Mouse (Mus musculus): ENCODE results near the gene Zfyve19. TPM values are rescaled to one million over a fixed set of nuclear protein-coding genes. Genes with fewer than 3 reads are reported as not detected.

Gene Zfyve19
- polyA plus RNA-seq, 1 experiment from 2014 or later, result 46.5 TPM

DNA sequence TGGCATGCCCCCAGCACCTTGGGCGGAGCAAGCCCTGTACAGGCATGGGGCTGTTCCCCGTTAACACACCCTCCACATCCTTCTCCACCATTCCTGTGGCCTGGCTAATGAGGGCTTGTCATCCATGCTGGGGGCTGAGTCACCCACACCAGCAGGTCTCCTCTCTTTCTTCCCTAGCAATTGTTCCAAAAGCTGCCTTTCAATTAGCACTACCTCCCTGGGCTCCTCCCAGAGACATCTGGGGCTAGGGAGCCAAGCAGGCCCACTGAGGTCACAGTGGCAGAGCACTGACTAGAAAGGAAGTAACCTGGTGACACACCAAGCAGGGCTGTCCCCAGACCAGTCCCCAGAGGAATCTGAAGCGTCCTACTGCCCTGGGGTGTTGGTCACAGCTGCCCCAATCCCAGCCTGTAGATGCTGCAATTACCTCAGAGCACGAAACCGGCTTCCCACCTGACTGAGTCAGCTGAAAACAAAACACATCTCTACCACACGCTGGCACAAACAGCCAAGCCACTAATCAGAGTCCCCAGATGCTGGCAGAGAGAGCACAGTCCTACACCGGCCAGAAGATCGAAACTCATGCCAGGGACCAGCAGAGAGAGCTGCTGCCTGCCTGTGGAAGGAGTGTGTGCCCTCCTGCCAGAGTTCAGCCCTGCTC lies 34.3 kb upstream of the Zfyve19 start, which contains the start of gene Gm14137:
Gm14137 (plus strand) TSS at position 519 of the 661 bp plus-strand sequence.
- Histone ChIP-seq H3K36me3 (peaks cover 16% of the 10 kb centered on the region), H3K27me3 (replicated peaks) (no peaks in the 10 kb centered on the region), H3K9ac (peak within 1 kb of the TSS; percentile 38; the same call in 1 of the 2 replicates), H3K4me1 (peaks cover 32% of the 10 kb centered on the region), H3K27ac (0 out of 2 replicates have a peak within 1 kb of the TSS, but pooled peaks have one; percentile 18), H3K4me3 (no peak within 1 kb of the TSS), H3K9me3 (no peaks in the 10 kb centered on the region), H3K4me2 (replicated peaks) (peak within 1 kb of the TSS; percentile 34)
- ATAC-seq (ENCODE audit: low FRiP score, low read depth), result 0 out of 2 replicates have a peak, but pooled peaks have one; percentile 11
- 38% methylated on average over 8 of the region's 8 CpGs for WGBS

- H3K9ac ChIP-seq, result 0 out of 2 replicates have a peak overlapping the region, but pooled peaks have one; percentile 17
Measured at GRCm38 (mm10) chr2:119174866-119175265, 33.6 kb upstream of the Zfyve19 start.

DNA sequence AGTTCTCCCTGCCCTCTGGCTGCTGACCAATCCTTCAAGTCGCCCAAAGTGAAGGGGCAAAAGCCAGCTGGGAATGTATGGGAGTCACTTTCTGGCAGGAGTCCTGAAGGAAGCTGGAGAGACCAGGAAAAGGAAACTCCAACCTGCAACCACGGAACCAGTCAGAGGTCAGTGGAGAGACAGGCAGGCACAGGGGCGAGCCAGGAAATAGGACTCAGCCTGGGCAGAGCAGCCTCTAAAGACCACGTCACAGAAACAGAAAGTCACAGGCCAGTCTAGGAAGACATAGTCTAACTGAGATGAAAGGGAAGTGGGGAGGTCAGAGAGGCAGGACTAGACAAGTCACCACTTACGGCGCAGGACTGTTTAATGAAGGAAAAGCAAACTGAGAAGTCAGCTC lies 32.8 kb upstream of the Zfyve19 start:
- Histone ChIP-seq H3K9me3 (no peaks in the 10 kb centered on the region), H3K4me1 (peaks cover 32% of the 10 kb centered on the region), H3K36me3 (peaks cover 31% of the 10 kb centered on the region), H3K4me2 (replicated peaks) (no peak overlapping the region), H3K27me3 (replicated peaks) (no peaks in the 10 kb centered on the region), H3K27ac (no peak overlapping the region), H3K4me3 (no peak overlapping the region), H3K9ac (no peak overlapping the region)
- ATAC-seq (ENCODE audit: low FRiP score, low read depth), result no peak
- WGBS, result 77% methylated on average over 6 of the region's 6 CpGs

More at GRCm38 (mm10) chr2:119174866-119175265, 33.6 kb upstream of the Zfyve19 start:
- H3K4me2 ChIP-seq (replicated peaks), result no peak overlapping the region
- peaks cover 32% of the 10 kb centered on the region for H3K4me1 ChIP-seq
- H3K36me3 ChIP-seq, result peaks cover 24% of the 10 kb centered on the region
- 66% methylated on average over 14 of the region's 14 CpGs for WGBS
- no peaks in the 10 kb centered on the region for H3K9me3 ChIP-seq
- ATAC-seq (ENCODE audit: low FRiP score, low read depth), result no peak
- no peaks in the 10 kb centered on the region for H3K27me3 ChIP-seq (replicated peaks)
- H3K27ac ChIP-seq, result no peak overlapping the region
- no peak overlapping the region for H3K4me3 ChIP-seq

DNA sequence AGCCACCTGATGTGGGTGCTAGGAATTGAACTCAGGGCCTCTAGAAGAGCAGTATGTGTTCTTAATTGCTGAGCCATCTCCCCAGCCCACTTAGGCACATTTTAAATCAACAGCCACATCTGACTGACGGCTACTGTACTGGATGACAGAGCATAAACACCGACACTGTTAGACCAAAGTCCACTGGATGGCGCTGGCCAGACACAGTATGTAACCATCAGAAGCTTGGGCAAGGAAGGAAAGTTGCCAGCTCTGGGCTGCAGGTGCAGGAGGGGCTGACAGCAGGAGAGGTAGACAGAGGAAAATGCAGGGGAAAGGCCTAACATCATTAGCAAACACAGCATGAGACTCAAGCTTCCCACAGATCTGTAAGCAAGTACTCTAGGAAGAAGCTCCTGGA lies 31.7 kb upstream of the Zfyve19 start:
- 55% methylated on average over 3 of the region's 3 CpGs for WGBS
- no peak overlapping the region for H3K4me2 ChIP-seq (replicated peaks)
- no peak overlapping the region for H3K4me3 ChIP-seq
- H3K36me3 ChIP-seq, result peaks cover 36% of the 10 kb centered on the region
- H3K4me1 ChIP-seq, result peaks cover 30% of the 10 kb centered on the region
- no peak overlapping the region for H3K9ac ChIP-seq
- no peak overlapping the region for H3K27ac ChIP-seq
- no peaks in the 10 kb centered on the region for H3K9me3 ChIP-seq
- H3K27me3 ChIP-seq (replicated peaks), result no peaks in the 10 kb centered on the region
- no peak for ATAC-seq (ENCODE audit: low FRiP score, low read depth)

GRCm38 (mm10) chr2:119177384-119177939 lies 31.0 kb upstream of the Zfyve19 start:
- H3K36me3 ChIP-seq, result peaks cover 34% of the 10 kb centered on the region
- no peak for ATAC-seq (ENCODE audit: low FRiP score, low read depth)

DNA sequence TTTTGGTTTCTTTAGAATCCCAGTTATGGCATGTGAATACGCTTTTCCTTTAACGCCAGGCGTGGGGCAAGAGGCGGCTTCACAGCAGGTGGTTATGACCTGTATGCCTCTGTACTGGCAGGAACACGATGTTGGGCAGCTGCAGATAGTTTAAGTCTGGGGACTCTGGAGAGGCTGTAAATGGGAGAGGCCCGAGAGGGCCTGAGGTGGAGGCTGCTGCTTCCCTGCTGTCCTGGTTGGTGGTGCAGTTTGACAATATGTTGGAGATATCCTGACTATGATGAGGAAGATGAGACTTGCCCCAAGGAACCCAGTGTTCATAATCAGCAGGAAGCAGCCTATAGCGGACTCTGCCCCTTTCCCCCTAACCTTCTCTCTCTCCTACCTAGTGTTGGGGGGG lies 25.5 kb upstream of the Zfyve19 start:
- Histone ChIP-seq H3K4me2 (replicated peaks) (no peak overlapping the region), H3K9me3 (no peaks in the 10 kb centered on the region), H3K36me3 (peaks cover 55% of the 10 kb centered on the region), H3K9ac (no peak overlapping the region), H3K4me3 (no peak overlapping the region), H3K4me1 (no peaks in the 10 kb centered on the region), H3K27me3 (replicated peaks) (no peaks in the 10 kb centered on the region), H3K27ac (no peak overlapping the region)
- no peak for ATAC-seq (ENCODE audit: low FRiP score, low read depth)
- 73% methylated on average over 7 of the region's 7 CpGs for WGBS

More at GRCm38 (mm10) chr2:119177384-119177939, 31.0 kb upstream of the Zfyve19 start:
- Histone ChIP-seq H3K27ac (no peak overlapping the region), H3K4me3 (no peak overlapping the region), H3K4me2 (replicated peaks) (no peak overlapping the region), H3K4me1 (peaks cover 23% of the 10 kb centered on the region), H3K9ac (no peak overlapping the region), H3K9me3 (no peaks in the 10 kb centered on the region), H3K27me3 (replicated peaks) (no peaks in the 10 kb centered on the region)
- 90% methylated on average over 5 of the region's 5 CpGs for WGBS

GRCm38 (mm10) chr2:119189029-119189710 lies 19.2 kb upstream of the Zfyve19 start:
- Histone ChIP-seq H3K9ac (no peak overlapping the region), H3K27me3 (replicated peaks) (no peaks in the 10 kb centered on the region), H3K36me3 (peaks cover 10% of the 10 kb centered on the region), H3K27ac (no peak overlapping the region), H3K4me3 (0 out of 2 replicates have a peak overlapping the region, but pooled peaks have one; percentile 9), H3K9me3 (no peaks in the 10 kb centered on the region), H3K4me2 (replicated peaks) (peak overlapping the region; percentile 62), H3K4me1 (peaks cover 4% of the 10 kb centered on the region; the same call in 1 of the 2 replicates)
- 7% methylated on average over 15 of the region's 15 CpGs for WGBS
- peak; percentile 86 for ATAC-seq (ENCODE audit: low FRiP score, low read depth)

GRCm38 (mm10) chr2:119190969-119191368 lies 17.4 kb upstream of the Zfyve19 start:
- no peaks in the 10 kb centered on the region for H3K9me3 ChIP-seq
- H3K27me3 ChIP-seq (replicated peaks), result no peaks in the 10 kb centered on the region
- H3K36me3 ChIP-seq, result no peaks in the 10 kb centered on the region
- 89% methylated on average over 5 of the region's 5 CpGs for WGBS
- no peak for ATAC-seq (ENCODE audit: low FRiP score, low read depth)
- no peak overlapping the region for H3K27ac ChIP-seq
- no peak overlapping the region for H3K4me3 ChIP-seq
- no peak overlapping the region for H3K9ac ChIP-seq
- peaks cover 4% of the 10 kb centered on the region; the same call in 1 of the 2 replicates for H3K4me1 ChIP-seq
- no peak overlapping the region for H3K4me2 ChIP-seq (replicated peaks)

- H3K4me1 ChIP-seq, result peaks cover 3% of the 10 kb centered on the region; the same call in 1 of the 2 replicates
- H3K27me3 ChIP-seq (replicated peaks), result no peaks in the 10 kb centered on the region
- H3K36me3 ChIP-seq, result no peaks in the 10 kb centered on the region
- H3K9me3 ChIP-seq, result no peaks in the 10 kb centered on the region
- no peak overlapping the region for H3K4me2 ChIP-seq (replicated peaks)
- no peak for ATAC-seq (ENCODE audit: low FRiP score, low read depth)
- 92% methylated on average over 5 of the region's 5 CpGs for WGBS
- no peak overlapping the region for H3K4me3 ChIP-seq
- no peak overlapping the region for H3K9ac ChIP-seq
- no peak overlapping the region for H3K27ac ChIP-seq
Measured at GRCm38 (mm10) chr2:119194140-119194539, 14.3 kb upstream of the Zfyve19 start.

- Histone ChIP-seq H3K4me2 (replicated peaks) (no peak overlapping the region), H3K27ac (no peak overlapping the region), H3K4me3 (no peak overlapping the region), H3K27me3 (replicated peaks) (no peaks in the 10 kb centered on the region), H3K4me1 (no peaks in the 10 kb centered on the region), H3K36me3 (no peaks in the 10 kb centered on the region), H3K9me3 (no peaks in the 10 kb centered on the region), H3K9ac (no peak overlapping the region)
- no peak for ATAC-seq (ENCODE audit: low FRiP score, low read depth)
- WGBS, result 38% methylated on average over 4 of the region's 4 CpGs
Measured at GRCm38 (mm10) chr2:119196316-119197108, 11.9 kb upstream of the Zfyve19 start.

- 89% methylated on average over 1 of the region's 1 CpGs for WGBS
- Histone ChIP-seq H3K4me2 (replicated peaks) (no peak overlapping the region), H3K9ac (no peak overlapping the region), H3K36me3 (no peaks in the 10 kb centered on the region), H3K4me3 (no peak overlapping the region), H3K27ac (no peak overlapping the region), H3K4me1 (no peaks in the 10 kb centered on the region), H3K9me3 (no peaks in the 10 kb centered on the region), H3K27me3 (replicated peaks) (no peaks in the 10 kb centered on the region)
- ATAC-seq (ENCODE audit: low FRiP score, low read depth), result no peak
Measured at GRCm38 (mm10) chr2:119197493-119197892, 10.9 kb upstream of the Zfyve19 start.

Measured in neural tube, embryonic 12.5 days (tissue).